Mouse (Mus musculus): ENCODE measurements around the gene Pfdn4.
A peak's percentile ranks its signal among the peaks of the same experiment; 100 is the strongest.

Pfdn4 gene

DNA sequence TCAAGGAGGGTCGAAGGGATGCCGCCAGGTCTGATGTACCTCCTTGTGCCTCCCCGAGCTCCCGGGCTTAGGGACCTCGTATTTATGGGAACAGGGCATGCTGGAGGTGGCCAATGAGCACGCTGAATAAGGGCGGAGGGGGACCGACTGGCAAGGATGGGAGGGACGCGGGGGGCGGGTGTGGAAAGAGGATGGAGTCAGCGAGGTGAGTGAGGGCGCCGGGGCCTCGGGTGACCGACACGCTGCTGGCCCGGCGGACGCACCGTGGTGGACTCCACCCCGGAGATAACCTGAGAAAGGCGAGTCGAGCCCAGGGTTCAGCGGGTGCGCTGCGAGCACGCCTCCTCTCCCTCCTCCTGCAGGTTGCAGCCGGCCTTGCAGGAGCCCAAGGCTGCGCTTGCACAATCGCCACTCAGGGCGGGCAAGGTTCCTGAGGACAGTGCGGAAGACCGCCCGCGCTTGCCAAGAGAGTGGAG, 901 bp downstream of the Pfdn4 start, which contains the start of gene Cyp24a1:
TSS of gene Cyp24a1 (minus strand) at position 55 of the 476 bp plus-strand sequence.
- DNase-seq (ENCODE audit: low spot score): no peak

GRCm38 (mm10) chr2:170498011-170498410, 1.8 kb downstream of the Pfdn4 start:
- no peak for DNase-seq (ENCODE audit: low spot score)

- DNase-seq (ENCODE audit: low spot score): no peak
These were observed 7.1 kb downstream of the Pfdn4 start for GRCm38 (mm10) chr2:170503343-170503742.

DNA sequence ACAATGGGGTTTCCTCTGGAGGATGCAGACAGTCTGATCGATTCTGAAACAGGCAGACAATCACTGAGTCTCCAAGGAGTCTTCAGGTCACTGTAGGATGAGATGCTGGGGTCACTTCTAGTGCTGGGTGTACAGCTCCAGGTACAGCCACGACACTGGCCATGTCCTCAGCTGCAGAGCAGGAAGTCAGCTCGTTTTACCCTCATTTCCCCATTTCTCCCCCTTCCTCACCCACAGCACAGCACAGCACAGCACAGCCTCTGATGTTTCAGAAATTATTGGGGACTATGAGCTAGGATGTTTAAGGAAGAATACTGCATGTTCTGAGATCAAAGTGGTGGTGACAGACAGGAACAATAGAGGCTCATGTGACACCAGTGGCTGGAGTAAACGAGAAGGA, 7.8 kb downstream of the Pfdn4 start:
- no peak for DNase-seq (ENCODE audit: low spot score)

DNA sequence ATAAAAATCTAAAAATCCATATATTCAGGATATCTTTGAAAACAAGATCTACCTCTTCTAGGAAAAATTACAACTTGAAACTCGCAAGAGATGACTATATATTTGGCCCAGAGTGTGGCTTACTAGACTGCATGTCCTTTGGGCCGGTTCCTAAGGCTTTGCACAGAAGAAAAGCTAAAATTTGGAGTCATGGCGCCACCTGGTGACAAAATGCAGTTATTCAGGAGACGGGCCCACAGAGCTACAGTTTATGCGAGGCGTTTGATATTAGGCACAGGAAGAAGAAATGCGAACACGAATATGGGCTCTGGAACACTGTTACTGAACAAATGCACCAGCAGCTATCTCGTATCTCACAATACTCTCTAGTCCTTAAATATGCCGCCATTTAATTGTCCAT, 11.5 kb downstream of the Pfdn4 start:
- peak; percentile 74 for DNase-seq (ENCODE audit: low spot score)

GRCm38 (mm10) chr2:170508821-170509220, 12.6 kb downstream of the Pfdn4 start:
- DNase-seq (ENCODE audit: low spot score): peak; percentile 87

GRCm38 (mm10) chr2:170511073-170511891, 15.1 kb downstream of the Pfdn4 start:
- peak; percentile 85 for DNase-seq (ENCODE audit: low spot score)

DNA sequence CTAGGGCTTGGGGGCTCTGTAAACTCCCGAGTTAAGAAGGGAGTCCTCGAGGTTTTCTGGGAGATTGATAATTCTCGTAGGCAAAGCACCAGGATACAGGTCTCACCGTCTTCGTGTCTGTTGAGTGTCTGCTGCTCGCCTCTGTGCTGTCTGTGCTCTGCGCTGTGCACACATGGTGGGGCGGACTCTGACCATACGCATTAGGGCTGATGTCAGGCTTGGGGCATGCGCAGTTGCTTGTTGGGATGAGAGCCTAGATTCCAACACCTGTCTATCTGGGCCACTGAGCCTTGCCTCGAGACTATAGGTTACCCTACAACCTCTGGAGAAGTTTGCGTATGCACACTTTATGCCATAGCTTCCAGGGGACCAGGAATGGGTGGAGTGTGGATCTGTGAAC, 17.5 kb downstream of the Pfdn4 start:
- no peak for DNase-seq (ENCODE audit: low spot score)

GRCm38 (mm10) chr2:170520321-170520971, 24.2 kb downstream of the Pfdn4 start:
- no peak for DNase-seq (ENCODE audit: low spot score)

DNA sequence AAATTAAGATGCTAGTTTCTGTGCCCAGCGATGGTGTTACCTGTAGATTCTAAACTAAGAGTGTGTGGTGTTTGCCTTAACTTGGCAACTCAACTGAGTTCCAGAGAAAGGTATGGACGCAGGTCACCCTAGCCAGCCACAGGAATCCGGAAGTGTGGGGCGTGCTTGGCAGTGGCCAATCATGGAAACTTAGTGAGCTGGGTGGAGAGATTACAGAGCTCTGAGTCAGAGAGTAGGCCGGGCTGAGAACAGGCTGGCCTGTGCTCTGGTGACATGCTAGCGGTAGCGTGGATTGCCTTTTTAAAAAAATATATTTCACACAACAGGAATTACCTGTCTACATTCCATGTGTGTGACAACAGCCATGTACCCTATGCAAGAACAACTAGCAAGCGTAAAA, 30.3 kb downstream of the Pfdn4 start:
- DNase-seq (ENCODE audit: low spot score): no peak

DNA sequence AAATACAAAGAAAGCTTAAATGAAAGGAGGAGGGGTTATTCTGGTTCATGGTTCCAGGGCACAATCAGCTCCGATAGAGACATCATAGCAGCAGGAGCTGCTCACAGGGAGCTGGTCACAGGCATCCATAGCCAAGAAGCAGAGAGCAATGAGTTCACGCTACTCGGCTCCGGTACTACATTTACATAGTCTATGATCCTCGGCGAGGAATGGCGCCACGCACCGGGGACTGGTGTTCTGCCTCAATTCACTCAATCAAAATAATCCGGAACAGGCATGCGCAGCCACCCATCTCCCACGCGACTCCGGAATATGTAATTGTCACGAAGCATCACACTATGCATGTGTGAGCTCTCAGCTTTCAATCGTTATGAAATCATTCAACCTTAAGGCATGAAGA, 31.8 kb downstream of the Pfdn4 start:
- DNase-seq (ENCODE audit: low spot score): no peak

DNA sequence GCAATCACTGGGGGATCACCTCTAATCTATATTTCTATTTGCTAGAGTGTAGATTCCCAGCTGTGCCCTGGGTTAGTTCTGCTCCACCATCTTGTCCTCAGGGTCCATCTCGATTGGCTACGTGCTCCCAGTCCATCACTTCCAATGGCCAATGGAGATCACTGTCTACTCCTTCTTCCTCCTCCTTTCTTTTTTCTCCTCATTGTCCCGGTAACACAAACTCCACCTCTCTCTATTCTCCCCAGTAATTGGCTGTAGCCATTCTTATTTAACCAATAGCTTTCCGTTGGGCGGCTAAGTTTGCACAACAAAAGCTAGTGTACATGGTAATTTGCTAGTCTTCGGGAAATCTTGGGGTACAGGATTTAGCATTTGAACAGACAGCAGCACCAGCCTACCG, 33.5 kb downstream of the Pfdn4 start:
- DNase-seq (ENCODE audit: low spot score): no peak

DNA sequence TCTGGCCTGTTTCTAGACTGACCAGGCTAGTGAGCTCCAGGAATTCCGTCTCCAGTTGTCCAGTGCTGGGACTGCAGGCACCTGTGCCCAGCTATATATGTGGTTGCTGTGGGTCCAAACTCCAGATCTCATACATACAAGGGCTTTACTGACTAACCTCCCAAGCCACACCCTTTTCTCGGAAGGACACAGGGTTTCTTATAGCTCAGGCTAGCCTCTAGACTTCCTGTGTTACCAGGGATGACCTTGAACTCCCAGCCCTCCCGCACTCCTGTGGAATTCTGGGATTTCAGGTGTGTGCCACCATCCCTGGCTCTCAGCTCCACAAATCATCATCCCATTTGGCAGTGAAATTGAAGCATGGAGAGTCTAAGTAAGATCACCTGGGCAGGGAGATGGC, 34.0 kb downstream of the Pfdn4 start:
- no peak for DNase-seq (ENCODE audit: low spot score)

DNA sequence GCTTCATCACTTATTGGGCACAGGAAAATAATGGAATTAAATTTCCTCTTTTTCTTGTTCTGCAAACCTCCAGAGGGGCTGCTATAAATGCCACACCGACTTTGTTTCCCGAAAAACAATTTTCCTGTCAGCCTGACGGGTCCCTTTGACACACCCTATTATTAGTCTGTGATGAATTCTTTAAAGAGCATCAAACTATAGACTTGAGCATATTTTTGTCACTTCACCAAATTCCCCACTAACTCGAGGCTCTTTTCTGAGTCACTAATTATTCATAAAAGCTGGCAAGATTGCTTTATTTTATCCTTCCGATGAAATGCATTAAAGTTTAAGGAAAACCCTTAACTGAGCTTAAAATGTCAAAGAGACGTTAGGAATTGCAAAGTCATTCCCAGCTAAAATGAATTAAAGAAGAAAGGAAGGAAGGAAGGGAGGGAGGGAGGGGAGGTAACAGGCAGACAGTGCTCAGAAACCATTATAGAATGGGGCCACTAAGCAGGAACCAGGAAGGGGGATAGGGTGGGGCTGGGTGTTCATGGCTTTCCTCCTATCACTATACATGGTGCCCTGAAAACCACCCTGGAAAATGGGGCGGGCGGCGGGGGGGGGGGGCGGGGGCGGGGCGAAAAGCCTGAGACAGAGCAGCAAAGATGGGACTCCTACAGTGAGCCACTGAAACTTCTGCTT, 38.0 kb downstream of the Pfdn4 start:
- DNase-seq (ENCODE audit: low spot score): no peak

GRCm38 (mm10) chr2:170534803-170535174, 38.6 kb downstream of the Pfdn4 start:
- no peak for DNase-seq (ENCODE audit: low spot score)

DNA sequence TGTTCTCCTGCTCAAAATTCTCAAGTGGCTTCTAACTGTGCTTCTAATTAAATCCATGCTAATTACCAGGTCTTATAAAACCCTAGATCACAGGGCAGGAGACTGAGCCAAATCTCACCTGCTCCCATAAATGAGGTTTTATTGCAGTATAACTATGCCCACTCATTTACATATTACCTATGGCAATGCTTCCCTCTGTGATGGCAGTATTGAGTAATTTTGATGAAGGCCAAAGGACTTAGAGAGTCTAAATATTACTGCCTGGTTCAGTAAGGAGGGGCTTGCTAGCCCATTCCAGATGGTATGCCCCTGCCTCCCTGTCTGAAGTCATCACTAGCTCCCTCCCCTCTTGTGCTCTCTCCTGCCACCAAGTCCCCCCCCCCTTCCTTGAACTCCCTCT, 39.6 kb downstream of the Pfdn4 start:
- no peak for DNase-seq (ENCODE audit: low spot score)

DNA sequence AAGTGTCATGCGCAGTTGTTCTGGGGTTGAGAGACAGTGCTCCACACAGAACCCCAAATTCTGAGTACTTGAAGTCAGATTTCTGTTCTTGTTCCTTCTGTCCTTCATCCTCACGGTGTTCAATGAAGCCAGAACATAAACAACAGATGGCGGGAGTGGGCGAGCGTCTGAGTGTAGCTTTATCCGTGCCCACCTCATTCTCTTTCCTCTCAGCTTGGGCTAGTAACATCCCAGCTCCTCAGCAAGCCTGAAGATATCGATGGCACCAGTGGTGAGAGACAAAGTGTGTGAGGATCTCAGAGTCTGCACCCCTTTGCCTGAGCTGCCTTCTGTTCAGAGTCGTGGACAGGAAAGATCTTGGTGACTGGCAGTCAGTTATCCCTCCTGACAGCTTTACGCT, 43.0 kb downstream of the Pfdn4 start:
- DNase-seq (ENCODE audit: low spot score): peak; percentile 31

- no peak for DNase-seq (ENCODE audit: low spot score)
These were observed 47.4 kb downstream of the Pfdn4 start for GRCm38 (mm10) chr2:170543625-170544024.

GRCm38 (mm10) chr2:170544159-170544558, 47.9 kb downstream of the Pfdn4 start:
- no peak for DNase-seq (ENCODE audit: low spot score)

DNA sequence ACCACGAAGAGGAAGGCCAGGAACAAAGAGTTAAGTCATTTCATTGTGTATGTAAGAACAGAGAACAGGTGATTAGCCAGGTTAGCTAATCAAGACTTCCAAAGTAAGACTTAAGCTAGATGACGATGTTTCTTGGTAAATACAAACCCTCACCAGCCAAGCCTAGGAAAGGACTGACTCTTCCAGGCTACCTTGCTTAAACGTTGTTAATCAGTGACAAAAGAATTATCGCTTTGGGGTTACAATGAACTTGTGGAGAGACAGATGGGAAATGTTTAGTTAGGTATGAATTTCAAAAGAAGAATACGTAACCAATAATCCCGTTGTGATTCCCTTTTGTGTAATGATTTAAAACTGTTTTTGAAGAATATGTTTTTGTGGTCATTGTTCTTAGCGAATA, 48.7 kb downstream of the Pfdn4 start:
- DNase-seq (ENCODE audit: low spot score): no peak

DNA sequence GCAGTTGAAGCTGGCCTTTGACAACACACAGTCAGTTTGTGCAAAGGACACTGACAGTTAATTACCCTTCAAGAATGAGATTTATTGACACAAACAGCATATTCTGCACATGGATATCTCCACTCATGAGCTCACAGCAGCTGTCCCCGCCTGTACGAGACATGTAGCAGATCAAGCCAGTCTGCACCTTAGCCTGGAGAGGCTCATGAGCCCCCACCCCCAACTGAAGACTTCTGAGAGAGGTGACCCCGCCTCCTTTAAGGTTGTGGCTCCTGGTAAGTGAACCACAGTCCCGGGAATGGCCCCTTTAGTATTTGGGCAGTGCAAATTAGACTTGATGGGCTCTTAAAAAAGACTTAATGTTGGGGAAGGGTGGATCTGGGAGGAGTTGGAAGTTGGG, 49.5 kb downstream of the Pfdn4 start:
- no peak for DNase-seq (ENCODE audit: low spot score)

GRCm38 (mm10) chr2:170547526-170547925, 51.3 kb downstream of the Pfdn4 start:
- DNase-seq (ENCODE audit: low spot score): no peak

DNA sequence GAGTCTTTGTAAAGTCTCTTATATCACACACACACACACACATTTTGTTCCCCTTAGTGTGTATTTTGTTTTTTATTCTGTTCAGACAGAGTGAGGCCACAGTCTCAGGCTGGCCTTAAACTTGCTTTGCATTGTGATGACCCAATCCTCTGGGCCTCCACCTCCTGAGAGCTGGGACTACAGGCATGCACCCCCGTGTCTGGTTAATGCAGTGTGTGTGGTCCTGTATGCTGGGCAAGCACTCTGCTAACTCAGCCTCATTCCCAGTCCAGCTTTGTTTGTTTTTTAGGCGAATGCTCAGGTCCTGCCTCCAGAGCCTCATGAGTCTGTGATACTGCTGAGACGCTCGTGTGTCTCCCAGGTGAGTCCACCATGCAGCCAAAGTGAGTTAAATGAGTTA, 51.8 kb downstream of the Pfdn4 start:
- DNase-seq (ENCODE audit: low spot score): no peak

Measured in left cerebral cortex, adult 11 months (tissue).